In the genomic region with DNA sequence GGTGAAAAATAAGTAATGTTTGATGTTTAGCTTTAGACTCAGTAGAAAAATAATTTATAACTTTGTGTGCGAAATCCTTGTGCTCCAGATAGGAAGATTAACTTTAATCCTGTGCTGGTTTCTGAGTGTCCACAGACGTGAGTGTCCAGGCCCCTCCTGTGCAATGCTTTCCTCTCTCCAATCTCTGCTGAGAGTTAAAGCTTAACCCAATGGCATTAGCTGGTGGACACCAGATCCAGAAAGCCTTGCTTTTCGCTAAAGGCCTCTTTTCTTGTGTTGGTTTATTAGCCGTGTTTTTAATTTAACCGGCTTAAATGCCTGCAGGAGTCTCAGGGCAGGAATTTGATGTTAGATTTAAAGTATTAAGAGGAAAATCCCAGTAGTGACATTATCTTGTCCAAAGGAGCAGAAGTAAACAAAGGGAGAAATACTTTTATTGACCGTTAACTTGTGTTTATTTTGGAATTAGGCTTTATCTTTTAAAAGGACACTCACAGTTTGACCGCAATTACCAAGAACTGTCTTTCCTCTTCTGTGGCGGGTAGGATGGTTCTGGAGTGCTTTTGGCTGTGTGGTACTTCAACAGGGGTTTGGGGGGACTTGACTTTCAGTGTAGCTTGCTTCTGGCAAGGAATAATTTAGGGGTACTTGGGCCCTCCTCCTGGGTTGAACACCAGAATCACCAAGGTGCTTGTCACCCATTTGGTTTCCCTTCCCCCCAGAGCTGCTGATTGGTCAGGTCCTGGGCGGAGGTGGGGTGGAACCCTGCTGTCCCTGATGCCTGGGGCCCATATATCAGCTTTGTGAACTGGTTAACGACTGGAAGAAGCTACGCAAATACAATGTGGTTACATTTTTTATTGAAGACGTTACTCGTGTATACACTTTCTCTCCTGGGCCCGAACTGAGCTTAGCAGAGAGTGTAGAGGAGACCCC, we compare ENCODE assay signal across 8 mouse cellular contexts.
DNase-seq lines count a peak whose midpoint lies in the region; ATAC-seq and TF ChIP-seq lines count a peak whose summit lies in the region.

No protein-coding gene starts in this region.

- peak overlapping the region; percentile 77 for H3K27ac ChIP-seq in kidney, adult 2 months (ENCODE audit: insufficient read depth, low read depth, low read length)
- H3K27ac ChIP-seq in cortical plate, adult 2 months (ENCODE audit: insufficient read depth, low read length) = no peak overlapping the region
- peak overlapping the region; percentile 58; the same call in 1 of the 2 replicates for H3K27ac ChIP-seq in hindbrain, embryonic 13.5 days
- peak overlapping the region; percentile 88 for H3K27ac ChIP-seq in stomach, postnatal 0 days (replicated peaks)

- H3K9ac ChIP-seq in hindbrain, embryonic 13.5 days = peak overlapping the region; percentile 40
- peak overlapping the region; percentile 63; the same call in 1 of the 2 replicates for H3K9ac ChIP-seq in stomach, postnatal 0 days (ENCODE audit: low read length)

- H3K9me3 ChIP-seq in hindbrain, embryonic 13.5 days = no peaks in the 10 kb centered on the region
- H3K9me3 ChIP-seq in stomach, postnatal 0 days (ENCODE audit: control insufficient read depth, low read length) = no peaks in the 10 kb centered on the region

- H3K4me2 ChIP-seq in hindbrain, embryonic 13.5 days = peak overlapping the region; percentile 64
- H3K4me2 ChIP-seq in stomach, postnatal 0 days (replicated peaks; ENCODE audit: low read depth) = peak overlapping the region; percentile 67

- no peaks in the 10 kb centered on the region for H3K27me3 ChIP-seq in kidney, adult 2 months (replicated peaks; ENCODE audit: control insufficient read depth, insufficient read depth, low read length)
- peaks cover 7% of the 10 kb centered on the region for H3K27me3 ChIP-seq in hindbrain, embryonic 13.5 days
- H3K27me3 ChIP-seq in stomach, postnatal 0 days (ENCODE audit: control insufficient read depth, insufficient read depth, low read length) = no peaks in the 10 kb centered on the region

- no peak for TF ChIP-seq CTCF in kidney, adult 2 months (conservative IDR thresholded peaks at IDR 0.05; ENCODE audit: insufficient read depth, insufficient read length, low read depth, low read length)
- TF ChIP-seq CTCF in cortical plate, adult 2 months (IDR thresholded peaks at IDR 0.05; ENCODE audit: extremely low read depth, insufficient read depth, low read length) = no peak
- TF ChIP-seq CTCF in stomach, postnatal 0 days (IDR thresholded peaks at IDR 0.05; ENCODE audit: low read depth) = no peak

- H3K4me1 ChIP-seq in kidney, adult 2 months (ENCODE audit: control insufficient read depth, insufficient read depth, low read length) = peaks cover 51% of the 10 kb centered on the region
- no peaks in the 10 kb centered on the region for H3K4me1 ChIP-seq in cortical plate, adult 2 months (ENCODE audit: control insufficient read depth, insufficient read depth, low read length)
- peaks cover 21% of the 10 kb centered on the region for H3K4me1 ChIP-seq in hindbrain, embryonic 13.5 days (replicated peaks)
- H3K4me1 ChIP-seq in stomach, postnatal 0 days (replicated peaks; ENCODE audit: control insufficient read depth, insufficient read depth) = peaks cover 3% of the 10 kb centered on the region

- H3K4me3 ChIP-seq in kidney, adult 2 months (ENCODE audit: insufficient read depth, low read depth, low read length) = peak overlapping the region; percentile 42; the same call in 1 of the 2 replicates
- peak overlapping the region; percentile 20; the same call in 1 of the 2 replicates for H3K4me3 ChIP-seq in cortical plate, adult 2 months (ENCODE audit: insufficient read depth, low read length)
- peak overlapping the region; percentile 33 for H3K4me3 ChIP-seq in hindbrain, embryonic 13.5 days
- H3K4me3 ChIP-seq in stomach, postnatal 0 days (ENCODE audit: low read depth, low read length) = peak overlapping the region; percentile 39

- TF ChIP-seq POLR2A in kidney, adult 2 months (IDR thresholded peaks at IDR 0.05; ENCODE audit: low read depth, low read length) = no peak
- TF ChIP-seq POLR2A in cortical plate, adult 2 months (IDR thresholded peaks at IDR 0.05; ENCODE audit: extremely low read depth, insufficient read depth, low read length) = no peak

- ATAC-seq in hindbrain, embryonic 13.5 days (ENCODE audit: low FRiP score) = no peak; the same call in 1 of the 2 replicates
- ATAC-seq in megakaryocyte progenitor cell, adult 5-6 weeks (replicated peaks; ENCODE audit: poor library complexity) = peak; percentile 40
- 0 out of 2 replicates have a peak, but pooled peaks have one; percentile 11 for ATAC-seq in stomach, postnatal 0 days (ENCODE audit: low FRiP score, low TSS enrichment)

- H3K36me3 ChIP-seq in kidney, adult 2 months (ENCODE audit: control insufficient read depth, insufficient read depth, low read length) = no peaks in the 10 kb centered on the region
- H3K36me3 ChIP-seq in hindbrain, embryonic 13.5 days = no peaks in the 10 kb centered on the region
- H3K36me3 ChIP-seq in stomach, postnatal 0 days (ENCODE audit: control insufficient read depth, insufficient read depth, low read length) = no peaks in the 10 kb centered on the region

- 23% methylated on average over 14 of the region's 14 CpGs for WGBS in kidney, adult 2 months
- WGBS in hindbrain, embryonic 13.5 days = 46% methylated on average over 14 of the region's 14 CpGs
- WGBS in stomach, postnatal 0 days = 34% methylated on average over 14 of the region's 14 CpGs

- no peak for TF ChIP-seq EP300 in stomach, postnatal 0 days (optimal IDR thresholded peaks at IDR 0.05)

- peak; percentile 68 for DNase-seq in kidney, adult 2 months
- DNase-seq in kidney, postnatal 10 days = no peak
- peak; percentile 42 for DNase-seq in stomach, postnatal 0 days (ENCODE audit: low spot score)
- DNase-seq in urinary bladder, postnatal 14 days (ENCODE audit: low spot score) = no peak
- no peak for DNase-seq in lung, postnatal 36 days

Comparison
In these comparisons a context has a peak if more than half of its experiments do, and no peak if none do; other contexts are left out.
1. DNase-seq: peak in kidney, adult 2 months (single experiment) and stomach, postnatal 0 days (single experiment); none in kidney, postnatal 10 days (single experiment), urinary bladder, postnatal 14 days (single experiment) and lung, postnatal 36 days (single experiment).
2. Peak in every context shown above with its lines, with median percentiles within 50 percentile points of each other: H3K4me3 ChIP-seq.